Mouse (Mus musculus) MEL (cell line): ENCODE results near the gene Gm49355. TPM values are rescaled to one million over a fixed set of nuclear protein-coding genes. Genes with fewer than 3 reads are reported as not detected.

Experiments
- DNase-seq: peaks from one replicate; pipeline ENCODE4 v3.0.0; 2011; ENCODE audit warnings: low read depth, low spot score
- H3K27ac ChIP-seq: 2 replicates; pipeline ENCODE4 v1.5.1; 2012; ENCODE audit warnings: low read depth, mild to moderate bottlenecking, control low read depth, low read length, moderate library complexity; ENCODE audit not compliant: control insufficient read depth
- H3K27me3 ChIP-seq, 2 experiments: fragments of 150-350 bp in 1 of 2; sonication (generic) in 1 of 2; 2 replicates each; pipeline ENCODE4 v1.6.1; 2012; ENCODE audit warnings: low read length in 2 of 2, mild to moderate bottlenecking in 2 of 2, improper control_type of control experiment in 1 of 2, moderate library complexity in 1 of 2; ENCODE audit not compliant: insufficient read depth in 2 of 2, control insufficient read depth in 1 of 2
- H3K36me3 ChIP-seq, 2 experiments: 2 replicates each; pipeline ENCODE4 v1.6.1; 2012 to 2014; ENCODE audit warnings: low read length in 2 of 2, improper control_type of control experiment in 1 of 2, inconsistent platforms in 1 of 2, mild to moderate bottlenecking in 1 of 2; ENCODE audit not compliant: insufficient read depth in 2 of 2, control insufficient read depth in 1 of 2
- H3K4me1 ChIP-seq, 2 experiments: fragments of 150-350 bp in 1 of 2; sonication (generic) in 1 of 2; 2 replicates each; pipeline ENCODE4 v1.6.1; 2012; ENCODE audit warnings: low read length in 2 of 2, improper control_type of control experiment in 1 of 2, mild to moderate bottlenecking in 1 of 2; ENCODE audit not compliant: insufficient read depth in 2 of 2, control insufficient read depth in 1 of 2
- H3K4me3 ChIP-seq, 2 experiments: fragments of 150-350 bp in 1 of 2; sonication (generic) in 1 of 2; 2 replicates each; pipeline ENCODE4 v1.5.1; 2012; ENCODE audit warnings: low read depth in 2 of 2, low read length in 2 of 2, mild to moderate bottlenecking in 2 of 2, moderate library complexity in 2 of 2, control low read depth in 1 of 2, improper control_type of control experiment in 1 of 2; ENCODE audit not compliant: control insufficient read depth in 1 of 2, insufficient read depth in 1 of 2
- H3K79me2 ChIP-seq: 2 replicates; pipeline ENCODE4 v1.6.1; 2012; ENCODE audit warnings: mild to moderate bottlenecking, low read length, moderate library complexity; ENCODE audit not compliant: control insufficient read depth, poor library complexity, insufficient read depth
- H3K9ac ChIP-seq: 2 replicates; pipeline ENCODE4 v1.6.1; 2012; ENCODE audit warnings: low read depth, mild to moderate bottlenecking, control low read depth, low read length, moderate library complexity; ENCODE audit not compliant: control insufficient read depth, poor library complexity, severe bottlenecking
- H3K9me3 ChIP-seq: fragments of 150-350 bp; sonication (generic); replicated peaks from 2 replicates; pipeline ENCODE4 v1.6.1; 2012; ENCODE audit warnings: mild to moderate bottlenecking, low read length, improper control_type of control experiment, moderate library complexity; ENCODE audit not compliant: insufficient read depth
- CHD1 ChIP-seq: IDR thresholded peaks from 2 replicates; pipeline ENCODE4 v1.6.1; 2012; ENCODE audit warnings: low read depth, mild to moderate bottlenecking, inconsistent platforms, low read length, improper control_type of control experiment
- CTCF ChIP-seq, 3 experiments: IDR thresholded peaks in 2 of 3; conservative IDR thresholded peaks in 1 of 3; 2 replicates each; pipeline ENCODE4 v1.5.1; 2011 to 2012; ENCODE audit warnings: low read length in 3 of 3, low read depth in 2 of 3, mild to moderate bottlenecking in 2 of 3, improper control_type of control experiment in 1 of 3, inconsistent platforms in 1 of 3, mixed read lengths in 1 of 3, moderate library complexity in 1 of 3; ENCODE audit not compliant: control insufficient read depth in 1 of 3, insufficient read depth in 1 of 3, poor library complexity in 1 of 3, severe bottlenecking in 1 of 3
- E2F4 ChIP-seq: IDR thresholded peaks from 2 replicates; pipeline ENCODE4 v1.6.1; 2011; ENCODE audit warnings: low read depth, low read length, improper control_type of control experiment, borderline replicate concordance
- ELF1 ChIP-seq: IDR thresholded peaks from 2 replicates; pipeline ENCODE4 v1.6.1; 2014; ENCODE audit warnings: low read depth, mild to moderate bottlenecking, inconsistent platforms, low read length, improper control_type of control experiment, moderate library complexity
- EP300 ChIP-seq, 2 experiments: IDR thresholded peaks; 2 replicates each; pipeline ENCODE4 v1.6.1; 2011; ENCODE audit warnings: improper control_type of control experiment in 2 of 2, low read length in 2 of 2, low read depth in 1 of 2, mild to moderate bottlenecking in 1 of 2
- ETS1 ChIP-seq: IDR thresholded peaks from 2 replicates; pipeline ENCODE4 v1.6.1; 2012; ENCODE audit warnings: low read depth, mild to moderate bottlenecking, inconsistent platforms, low read length, improper control_type of control experiment, moderate library complexity
- GABPA ChIP-seq: IDR thresholded peaks from 2 replicates; pipeline ENCODE4 v1.6.1; 2012; ENCODE audit warnings: low read depth, mild to moderate bottlenecking, inconsistent platforms, low read length, improper control_type of control experiment, moderate library complexity
- JUND ChIP-seq: IDR thresholded peaks from 2 replicates; pipeline ENCODE4 v1.6.1; 2011; ENCODE audit warnings: low read depth, mild to moderate bottlenecking, improper control_type of control experiment, low read length
- MAX ChIP-seq: IDR thresholded peaks from 2 replicates; pipeline ENCODE4 v1.6.1; 2011; ENCODE audit warnings: low read length, improper control_type of control experiment
- MAZ ChIP-seq: IDR thresholded peaks from 2 replicates; pipeline ENCODE4 v1.6.1; 2012; ENCODE audit warnings: low read depth, mild to moderate bottlenecking, inconsistent platforms, low read length, improper control_type of control experiment
- MEF2A ChIP-seq: IDR thresholded peaks from 2 replicates; pipeline ENCODE4 v1.6.1; 2014; ENCODE audit warnings: low read depth, mild to moderate bottlenecking, inconsistent platforms, low read length, improper control_type of control experiment; ENCODE audit not compliant: poor library complexity, insufficient replicate concordance, severe bottlenecking; ENCODE audit errors: extremely low read depth
- MYC ChIP-seq: IDR thresholded peaks from 2 replicates; pipeline ENCODE4 v1.6.1; 2011; ENCODE audit warnings: low read depth, mild to moderate bottlenecking, low read length, improper control_type of control experiment, moderate library complexity
- NELFE ChIP-seq: IDR thresholded peaks from 2 replicates; pipeline ENCODE4 v1.6.1; 2011; ENCODE audit warnings: low read depth, low read length, improper control_type of control experiment
- NRF1 ChIP-seq: IDR thresholded peaks from 2 replicates; pipeline ENCODE4 v1.6.1; 2014; ENCODE audit warnings: low read depth, mild to moderate bottlenecking, inconsistent platforms, low read length, improper control_type of control experiment, moderate library complexity; ENCODE audit not compliant: poor library complexity, insufficient read depth, severe bottlenecking
- POLR2A ChIP-seq, 2 experiments: IDR thresholded peaks; 2 replicates each; pipeline ENCODE4 v1.6.1; 2011 to 2012; ENCODE audit warnings: low read length in 2 of 2, mild to moderate bottlenecking in 2 of 2, control low read depth in 1 of 2, improper control_type of control experiment in 1 of 2, low read depth in 1 of 2, moderate library complexity in 1 of 2; ENCODE audit not compliant: control insufficient read depth in 1 of 2, insufficient read depth in 1 of 2, poor library complexity in 1 of 2
- RAD21 ChIP-seq: IDR thresholded peaks from 2 replicates; pipeline ENCODE4 v1.6.1; 2011; ENCODE audit warnings: mild to moderate bottlenecking, low read depth, low read length, improper control_type of control experiment
- SIN3A ChIP-seq: IDR thresholded peaks from 2 replicates; pipeline ENCODE4 v1.6.1; 2012; ENCODE audit warnings: low read length, improper control_type of control experiment, inconsistent platforms
- TCF12 ChIP-seq: IDR thresholded peaks from 2 replicates; pipeline ENCODE4 v1.6.1; 2014; ENCODE audit warnings: low read depth, mild to moderate bottlenecking, inconsistent platforms, low read length, improper control_type of control experiment, moderate library complexity
- USF1 ChIP-seq: IDR thresholded peaks from 2 replicates; pipeline ENCODE4 v1.6.1; 2014; ENCODE audit warnings: low read depth, mild to moderate bottlenecking, inconsistent platforms, low read length, improper control_type of control experiment, moderate library complexity
- ZMIZ1 ChIP-seq: IDR thresholded peaks from 2 replicates; pipeline ENCODE4 v1.6.1; 2012; ENCODE audit warnings: low read depth, mild to moderate bottlenecking, inconsistent platforms, low read length, improper control_type of control experiment, moderate library complexity
- ZNF384 ChIP-seq: IDR thresholded peaks from 2 replicates; pipeline ENCODE4 v1.6.1; 2012; ENCODE audit warnings: low read depth, mild to moderate bottlenecking, inconsistent platforms, low read length, improper control_type of control experiment
- polyA plus RNA-seq, 2 experiments: library from polyadenylated mRNA; stranded (reverse) in 1 of 2; unstranded in 1 of 2; fragments of >175 nt in 1 of 2; fragments of >200 nt in 1 of 2; gene quantifications; 2 replicates each; pipeline versions ENCODE4 v1.2.1 to v1.2.4; 2012; ENCODE audit warnings: low replicate concordance in 2 of 2, low read depth in 1 of 2; ENCODE audit not compliant: insufficient read length in 2 of 2, insufficient read depth in 1 of 2, missing spikeins in 1 of 2
- total RNA-seq: library from RNA; depleted of rRNA; stranded (reverse); fragments of 300-350 nt; gene quantifications from 2 replicates; pipeline ENCODE4 v1.2.3, GENCODE M21; 2012

Gene Gm49355
- total and polyA plus RNA-seq, 3 experiments: 0.08 to 0.17 TPM; not detected in 1

DNA sequence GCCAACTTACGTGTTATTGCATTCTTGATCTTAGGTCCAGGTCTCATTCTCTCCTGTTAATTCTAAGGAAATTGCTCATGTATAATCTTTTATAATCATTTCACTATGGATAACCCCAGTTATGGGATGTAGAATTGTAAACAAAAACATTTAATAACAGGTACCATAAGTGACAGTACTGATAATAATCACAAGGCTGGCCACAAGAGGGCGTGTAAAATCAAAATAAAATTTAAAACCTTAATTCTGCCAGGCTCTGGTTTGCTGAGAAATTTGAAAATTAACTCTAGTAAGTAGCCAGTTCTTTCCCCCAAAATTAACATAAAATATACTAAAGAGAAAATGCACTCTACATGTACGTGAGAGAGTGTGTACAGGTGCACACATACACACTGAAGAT, 16.9 kb downstream of the Gm49355 start:
- TF ChIP-seq ZMIZ1 (no peak), RAD21 (peak; percentile 2; the same call in 1 of the 2 replicates), CTCF (IDR thresholded peaks at IDR 0.05 in 2 of 3, conservative IDR thresholded peaks at IDR 0.05 in 1 of 3; ENCODE audit: control insufficient read depth in 1 of 3, insufficient read depth in 1 of 3, low read depth in 2 of 3, low read length in 3 of 3, poor library complexity in 1 of 3, severe bottlenecking in 1 of 3) (peak in 1 of 3 experiments; percentile 18; a peak in 1 of 6 replicates), CHD1 (no peak), EP300 (IDR thresholded peaks at IDR 0.05; ENCODE audit: low read depth in 1 of 2, low read length in 2 of 2) (no peak)
- Histone ChIP-seq H3K4me1 (no peaks in the 10 kb centered on the region), H3K36me3 (no peaks in the 10 kb centered on the region), H3K79me2 (no peaks in the 10 kb centered on the region), H3K9me3 (no peaks in the 10 kb centered on the region), H3K4me3 (no peak overlapping the region), H3K9ac (no peak overlapping the region), H3K27me3 (no peaks in the 10 kb centered on the region), H3K27ac (no peak overlapping the region)
- DNase-seq: no peak

DNA sequence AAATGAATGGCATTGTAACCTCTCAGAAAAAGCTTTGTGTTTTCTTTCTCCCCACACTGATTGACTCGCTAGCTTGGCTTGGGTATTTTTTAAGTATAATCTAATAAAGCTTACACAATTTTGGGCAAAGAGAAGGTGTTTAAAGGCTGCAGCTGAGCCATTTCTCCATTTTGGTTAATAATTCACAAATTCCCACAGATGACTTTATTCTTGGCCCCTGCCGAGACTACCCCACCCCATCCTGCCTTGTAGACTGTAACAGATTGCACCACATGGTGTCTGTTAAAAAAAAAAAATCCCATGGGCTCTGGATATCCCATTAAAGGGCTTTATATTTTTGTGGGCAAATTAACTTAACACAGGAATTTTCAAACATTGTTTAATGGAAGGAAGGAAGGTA, 19.3 kb downstream of the Gm49355 start:
- H3K9me3 ChIP-seq: no peaks in the 10 kb centered on the region
- H3K4me1 ChIP-seq: no peaks in the 10 kb centered on the region
- no peak overlapping the region for H3K9ac ChIP-seq
- no peak overlapping the region for H3K27ac ChIP-seq
- H3K4me3 ChIP-seq: no peak overlapping the region
- H3K79me2 ChIP-seq: no peaks in the 10 kb centered on the region
- no peaks in the 10 kb centered on the region for H3K36me3 ChIP-seq
- TF ChIP-seq MYC (no peak), E2F4 (no peak), ZNF384 (no peak), TCF12 (no peak), MEF2A (no peak), MAZ (no peak), NELFE (no peak), SIN3A (no peak), MAX (no peak), ZMIZ1 (no peak), NRF1 (no peak), ELF1 (no peak), JUND (no peak), ETS1 (no peak), USF1 (no peak), GABPA (no peak), POLR2A (IDR thresholded peaks at IDR 0.05; ENCODE audit: control insufficient read depth in 1 of 2, insufficient read depth in 1 of 2, low read depth in 1 of 2, low read length in 2 of 2, poor library complexity in 1 of 2) (no peak)
- no peaks in the 10 kb centered on the region for H3K27me3 ChIP-seq
- DNase-seq: no peak
